Mouse (Mus musculus) T-cell, adult 2 months (primary cell): ENCODE results near the gene Ugt2b38.
"Not testable (repeated sequence)": the region's sequence is repeated elsewhere in the genome, so short reads cannot be mapped to it uniquely, and the experiment has no call there.

Experiments
- DNase-seq: peaks from one replicate; pipeline ENCODE4 v3.0.0; 2022; ENCODE audit warnings: low spot score

The Ugt2b38 gene

GRCm38 (mm10) chr5:87424041-87424440 lies at the start of gene Ugt2b38:
Gene Ugt2b38, minus strand, starts transcription at chr5:87424203.
- DNase-seq: not testable (repeated sequence)

DNA sequence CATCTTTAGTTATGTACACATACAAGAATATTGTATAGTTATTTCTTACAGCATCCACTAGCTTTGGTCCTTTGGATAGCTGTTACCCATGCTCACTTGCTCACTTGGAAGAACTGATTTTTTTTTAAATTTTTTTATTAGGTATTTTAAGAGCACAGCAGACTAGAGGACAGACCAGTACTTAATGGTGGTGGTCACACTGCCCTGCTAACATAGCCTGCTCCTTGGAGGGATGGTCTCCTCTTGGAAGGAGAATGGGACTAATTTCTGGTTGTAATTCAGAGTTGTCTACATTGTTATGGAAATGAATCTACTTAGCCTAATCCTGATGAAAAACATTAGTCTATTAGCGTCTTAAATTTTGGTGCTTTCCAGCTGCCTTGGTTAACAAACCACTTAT lies 34.8 kb upstream of the Ugt2b38 start:
- DNase-seq: no peak

DNA sequence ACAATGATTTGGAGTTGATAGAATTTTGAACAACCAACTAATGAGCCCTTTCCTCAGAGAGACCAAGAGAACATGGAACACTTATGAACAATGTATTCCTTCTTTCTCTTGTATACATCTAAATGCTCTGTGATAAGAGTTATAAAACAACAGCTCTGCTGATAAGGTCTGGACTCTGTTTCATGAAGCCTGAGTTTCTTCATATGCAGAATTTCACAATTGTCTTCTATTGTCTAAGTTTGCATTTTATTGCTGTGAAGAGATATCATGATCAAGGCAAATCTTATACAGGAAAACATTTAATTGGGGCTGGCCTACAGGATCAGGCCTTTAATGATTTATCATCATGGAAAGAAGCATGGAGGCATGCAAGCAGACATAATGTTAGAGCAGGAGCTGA lies 33.7 kb upstream of the Ugt2b38 start:
- no peak for DNase-seq

DNA sequence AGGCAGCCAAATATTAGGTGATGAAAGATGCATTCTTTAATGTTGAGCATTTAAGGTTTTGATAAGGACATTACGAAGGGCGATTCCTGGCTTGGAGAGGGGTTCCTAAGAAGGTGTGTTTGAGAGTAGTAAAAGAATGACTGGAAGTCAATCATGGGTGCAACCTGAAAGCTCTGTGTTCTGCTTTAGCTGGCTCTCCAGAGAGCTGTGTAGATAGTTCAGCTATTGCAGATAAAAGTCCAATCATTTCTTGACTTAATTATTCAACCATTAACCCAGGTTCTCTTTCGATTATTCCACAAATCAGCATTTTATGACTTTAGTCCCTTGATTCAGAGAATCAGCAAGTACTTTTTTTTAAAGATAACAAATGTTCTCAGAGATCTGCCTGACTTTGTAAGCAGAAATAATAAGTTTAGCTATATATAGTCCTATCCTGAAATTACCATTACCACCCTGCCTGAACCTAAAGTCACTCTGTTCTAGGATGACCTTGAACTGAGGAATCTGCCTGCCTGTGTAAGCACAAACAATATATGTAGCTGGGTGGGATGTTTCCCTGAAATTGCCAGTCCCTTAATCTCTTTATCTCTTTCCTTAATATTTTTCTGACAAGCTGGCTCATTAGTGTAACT lies 32.3 kb upstream of the Ugt2b38 start:
- no peak for DNase-seq

DNA sequence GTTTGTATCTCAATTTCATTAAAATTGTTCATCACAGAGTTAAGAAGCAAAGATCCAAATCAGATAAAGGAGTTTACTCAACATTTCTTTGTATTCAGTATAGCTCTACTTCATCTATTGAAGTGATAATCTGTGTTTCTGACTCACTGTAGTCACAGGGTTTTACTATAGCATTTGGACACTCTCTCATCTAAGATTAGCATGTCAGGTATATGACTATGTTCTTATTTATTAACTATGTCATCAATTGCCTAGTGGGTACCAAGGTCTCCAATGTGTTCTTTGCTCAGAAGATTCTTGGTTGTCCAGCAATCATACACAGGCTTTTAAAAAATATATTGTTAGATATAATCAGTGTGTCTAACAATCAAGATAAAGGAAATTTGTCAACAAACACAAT lies 31.5 kb upstream of the Ugt2b38 start:
- DNase-seq: no peak

GRCm38 (mm10) chr5:87452514-87452913 lies 28.5 kb upstream of the Ugt2b38 start:
- DNase-seq: not testable (repeated sequence)

GRCm38 (mm10) chr5:87436264-87436663 lies 12.3 kb upstream of the Ugt2b38 start:
- no peak for DNase-seq

DNA sequence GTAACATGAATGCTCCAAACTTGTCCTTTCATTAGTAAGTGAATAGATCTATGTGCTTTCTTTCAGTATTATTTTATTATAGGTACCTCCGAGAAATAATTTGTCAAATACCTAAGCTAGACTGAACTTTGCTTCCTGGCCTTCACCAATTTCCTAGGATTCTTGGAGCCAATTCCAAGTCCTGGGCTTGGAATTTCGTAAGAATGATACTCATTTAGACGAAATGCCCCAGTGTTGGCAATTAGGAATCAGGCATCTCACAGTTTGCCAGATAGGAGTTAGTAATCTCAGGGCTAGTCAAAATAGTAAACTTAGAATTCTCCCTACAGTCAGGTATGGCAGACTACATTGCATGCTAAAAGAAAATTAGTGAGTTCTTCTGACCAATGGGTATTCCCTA lies 1.7 kb upstream of the Ugt2b38 start:
- no peak for DNase-seq

- no peak for DNase-seq
Observed at GRCm38 (mm10) chr5:87396968-87397367, 27.0 kb downstream of the Ugt2b38 start.

- no peak for DNase-seq
Observed at GRCm38 (mm10) chr5:87390818-87391217, 33.2 kb downstream of the Ugt2b38 start.

- no peak for DNase-seq
Observed at GRCm38 (mm10) chr5:87380234-87380633, 43.8 kb downstream of the Ugt2b38 start.

DNA sequence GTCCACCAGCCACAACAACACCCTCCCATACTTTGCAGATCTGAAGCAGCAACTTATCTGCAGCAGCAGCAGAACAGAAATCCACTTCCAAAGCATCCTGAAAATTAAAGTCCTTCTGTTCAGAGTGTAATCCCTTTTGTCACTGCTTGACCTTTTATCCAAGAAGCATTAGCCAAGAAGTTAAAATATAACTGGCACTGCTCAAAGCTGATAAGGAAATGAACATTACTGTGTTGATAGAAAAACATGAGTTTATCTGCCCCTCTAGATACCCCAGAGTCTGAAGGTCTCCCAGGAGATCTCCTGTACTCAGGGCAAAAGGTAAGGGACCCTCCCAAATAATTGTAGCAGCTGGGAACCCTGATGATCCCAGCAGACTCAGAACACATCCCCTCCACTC lies 44.2 kb downstream of the Ugt2b38 start:
- DNase-seq: no peak

DNA sequence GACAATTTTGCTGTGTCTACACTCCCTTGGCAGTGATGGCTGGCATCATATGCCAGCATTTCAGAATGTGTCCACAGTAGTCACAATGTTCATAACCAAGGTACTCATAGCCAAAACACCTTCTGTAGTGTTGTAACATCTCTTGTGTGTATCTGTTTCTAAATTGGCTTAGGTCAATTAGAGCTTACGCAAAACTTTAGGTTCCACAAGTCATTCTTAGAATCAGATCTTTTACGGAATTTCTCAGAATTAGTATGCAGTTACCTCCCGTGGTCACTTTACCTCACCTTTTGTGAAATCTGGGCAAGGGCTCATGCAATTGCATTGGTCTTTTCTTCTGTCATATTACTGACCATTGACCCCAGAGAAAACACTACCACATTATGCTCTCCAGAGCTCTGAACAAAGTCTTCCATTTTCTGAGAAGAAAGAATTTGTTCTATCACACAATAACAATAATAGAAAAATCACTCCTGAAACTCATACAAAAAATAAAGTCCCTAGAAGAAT lies 48.1 kb downstream of the Ugt2b38 start:
- DNase-seq: no peak

DNA sequence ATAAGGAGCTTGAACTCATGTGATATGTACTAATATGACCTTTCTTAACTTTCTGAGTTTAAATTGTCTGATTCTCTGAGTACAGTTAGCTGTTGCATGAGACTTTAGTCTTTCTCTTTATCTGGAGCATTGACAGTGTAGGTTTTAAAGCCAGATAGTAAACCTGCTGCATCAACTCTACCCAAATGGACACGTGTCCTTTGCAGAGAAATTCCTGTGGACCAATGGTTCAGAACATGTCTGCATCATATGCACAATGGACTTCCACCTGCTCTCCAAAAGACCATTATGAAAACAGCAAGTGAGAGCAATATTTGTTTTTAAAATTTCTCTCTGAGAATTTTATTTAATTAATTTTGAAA lies 50.5 kb downstream of the Ugt2b38 start:
- DNase-seq: no peak

DNA sequence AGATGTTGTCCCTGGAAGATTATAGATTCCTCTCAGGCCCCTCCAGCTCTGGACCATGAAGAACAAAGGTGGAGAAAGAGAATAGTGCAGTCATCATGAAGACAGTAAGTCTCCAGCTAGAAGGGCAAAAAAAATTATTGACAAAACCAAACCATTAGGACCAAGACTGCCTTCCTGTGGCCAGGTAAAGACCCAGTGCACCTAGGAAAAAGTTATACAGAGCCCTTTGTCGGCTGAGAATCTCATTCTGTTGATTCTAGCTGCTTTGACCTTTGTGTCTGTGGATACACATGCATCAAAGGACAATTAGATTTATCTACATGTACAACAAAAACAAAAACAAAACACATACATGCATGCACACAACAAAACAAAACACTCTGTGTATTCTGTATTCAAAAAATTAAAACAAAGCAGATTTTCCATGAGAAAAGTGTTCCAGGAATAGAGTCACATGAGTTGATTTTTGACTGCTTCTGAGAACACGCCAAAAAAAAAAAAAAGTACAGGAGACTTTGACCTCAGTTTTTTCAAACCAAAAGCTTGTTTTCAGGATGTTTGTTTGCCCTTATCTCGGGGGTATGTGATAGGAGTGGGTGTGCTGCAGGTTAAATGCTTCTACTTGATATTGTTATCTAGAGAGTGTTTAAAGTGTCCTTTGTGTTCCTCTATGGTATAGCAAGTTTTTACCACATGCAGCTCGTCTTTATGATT lies 51.1 kb downstream of the Ugt2b38 start:
- not testable (repeated sequence) for DNase-seq
